Mouse (Mus musculus) MN1 (cell line): Measurements from ENCODE around the gene Dnajc13.

Source experiments
- DNase-seq: peaks from one replicate; pipeline ENCODE4 v3.0.0-alpha.2; 2016; ENCODE audit warnings: low spot score

Dnajc13 gene

DNA sequence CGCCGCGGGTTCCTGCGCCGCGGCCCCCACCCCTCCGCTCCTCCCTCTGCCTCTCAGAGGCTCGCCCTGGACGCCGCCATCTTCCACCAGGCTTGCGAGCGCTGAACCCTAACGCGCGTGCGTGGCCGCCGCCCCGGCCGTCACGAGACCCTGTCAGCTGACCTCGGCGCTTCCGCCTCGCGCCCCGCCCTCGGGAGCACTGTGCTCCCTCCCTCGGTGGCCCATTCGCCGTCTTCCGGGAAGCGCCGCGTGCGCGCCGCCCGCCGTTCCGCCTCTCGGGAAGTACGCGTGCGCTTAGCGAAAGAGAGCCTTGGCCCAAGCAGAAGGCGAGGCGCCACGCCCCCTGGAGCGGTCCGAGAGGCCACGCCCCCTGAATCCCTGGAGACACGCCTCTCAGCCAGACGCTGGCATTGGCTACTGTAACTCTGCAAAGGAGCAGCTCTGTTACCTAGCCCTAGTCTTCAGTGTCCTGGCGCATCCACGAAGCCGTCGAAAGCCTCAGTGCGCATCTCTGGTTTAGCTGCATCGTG, at the start of gene Dnajc13:
TSS of gene Dnajc13 (minus strand) at position 108 of the 530 bp plus-strand sequence.
- peak; percentile 97 for DNase-seq

GRCm38 (mm10) chr9:104306734-104307133, 44.0 kb upstream of the Dnajc13 start:
- peak; percentile 68 for DNase-seq

DNA sequence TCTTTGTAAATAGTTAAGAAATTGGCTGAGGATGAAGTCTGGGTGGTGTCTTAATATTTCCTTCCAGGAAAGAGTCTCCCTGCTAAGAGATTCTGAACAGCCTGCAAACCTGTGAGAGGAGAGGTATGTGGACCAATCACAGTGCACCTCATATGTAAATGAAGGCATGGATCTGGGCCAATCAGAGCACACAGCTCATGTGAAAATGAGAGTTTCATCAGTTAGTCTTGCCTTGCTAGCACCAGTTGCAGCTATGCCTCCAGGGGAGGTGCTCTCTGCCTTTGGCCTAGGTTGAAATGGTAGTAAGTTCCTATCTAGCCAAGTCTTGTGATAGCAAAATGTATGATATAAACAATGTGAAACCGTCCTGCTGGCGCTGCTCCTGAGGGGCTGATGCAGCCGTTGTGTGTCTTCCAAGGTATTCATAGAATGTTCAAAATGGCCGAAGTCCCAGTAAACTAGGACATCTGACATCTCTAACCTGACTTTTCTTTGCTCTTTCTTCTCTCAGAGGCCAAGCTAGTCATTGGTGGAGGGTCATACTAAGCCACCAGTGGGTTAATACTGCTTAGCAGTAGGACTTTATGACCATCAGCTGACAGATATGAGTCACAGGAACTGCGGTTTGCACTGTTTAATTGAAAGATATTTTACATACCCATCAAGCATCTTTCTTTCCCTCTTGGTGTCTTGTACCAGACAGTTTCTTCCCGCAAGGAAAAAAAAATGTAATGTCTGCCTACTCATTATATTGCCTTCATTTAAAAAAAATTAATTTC, 42.8 kb upstream of the Dnajc13 start:
- DNase-seq, result no peak

DNA sequence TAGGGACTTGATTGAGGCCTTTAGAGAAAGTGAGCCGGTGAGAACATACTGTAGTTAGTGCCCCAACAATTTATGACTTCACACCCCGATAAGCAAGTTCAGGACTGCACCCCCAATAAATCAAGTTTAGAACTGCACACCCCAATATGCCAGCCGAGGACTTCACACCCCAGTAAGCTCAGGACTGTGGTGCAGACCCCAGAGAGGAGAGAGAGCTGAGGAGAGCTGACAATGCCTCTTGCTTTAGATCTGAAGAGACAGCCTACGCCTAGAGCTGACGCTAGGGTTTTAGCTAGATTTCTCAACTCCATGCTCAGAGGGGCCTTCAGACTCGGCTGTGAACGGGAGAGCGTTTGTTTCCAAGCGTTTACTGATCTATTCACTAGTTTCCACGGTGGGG, 42.1 kb upstream of the Dnajc13 start:
- no peak for DNase-seq

DNA sequence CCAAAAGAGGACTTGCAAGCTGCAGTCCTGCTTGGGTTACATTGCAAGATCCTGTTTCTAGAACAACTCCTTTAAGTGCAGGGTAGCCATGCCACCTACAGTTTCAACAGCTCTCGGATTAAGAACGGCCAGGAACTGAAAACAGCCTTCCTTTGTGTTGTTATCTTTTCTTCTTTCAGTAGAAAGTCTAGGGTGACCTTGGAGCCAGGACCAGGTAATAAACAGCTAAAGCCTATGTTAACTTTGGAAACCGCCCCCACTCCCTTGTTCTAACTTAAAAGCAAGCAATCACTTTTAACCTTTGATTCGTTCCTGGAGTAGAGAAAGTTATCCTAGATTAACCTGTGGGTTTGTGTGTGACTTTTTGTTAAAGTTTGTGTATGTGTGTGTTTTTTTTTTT, 41.6 kb upstream of the Dnajc13 start:
- no peak for DNase-seq

DNA sequence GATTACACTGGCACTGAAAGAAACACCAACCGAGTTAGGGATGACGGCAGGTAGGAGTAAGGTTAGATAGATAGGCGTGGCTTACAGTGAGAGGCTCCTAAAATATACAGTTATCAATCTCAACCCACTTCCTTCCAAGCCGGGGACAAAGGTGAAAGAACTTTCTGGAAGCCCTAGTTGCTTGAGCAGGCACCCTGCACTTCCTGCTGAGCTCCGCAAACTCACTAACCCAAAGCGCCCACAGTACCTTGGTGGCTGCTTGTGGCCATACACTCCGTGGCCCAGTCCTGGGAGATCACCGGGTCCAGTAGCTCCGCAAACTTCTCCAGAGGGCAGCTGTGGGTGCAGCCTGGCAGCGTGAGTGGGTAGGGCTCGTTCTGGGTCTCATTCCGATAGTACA, 37.8 kb upstream of the Dnajc13 start:
- no peak for DNase-seq

DNA sequence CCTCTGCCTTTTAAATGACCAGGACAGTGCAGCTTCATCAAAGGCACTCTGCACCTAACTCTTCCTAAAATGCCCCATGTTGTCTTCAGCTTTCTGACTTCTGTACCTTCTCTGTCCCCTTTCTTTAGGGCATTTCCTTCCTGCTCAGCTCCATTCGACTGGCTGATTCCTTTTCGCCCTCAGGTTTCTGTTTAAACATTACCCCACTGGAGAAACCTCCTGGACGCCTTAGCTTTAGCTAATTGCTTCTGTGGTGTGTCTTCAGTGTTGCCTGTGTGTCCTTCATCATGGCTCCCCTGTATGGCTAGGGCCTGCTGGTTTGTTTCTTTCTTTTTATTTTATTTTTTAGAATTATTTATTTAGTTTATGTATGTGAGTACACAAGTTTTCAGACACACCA, 34.3 kb upstream of the Dnajc13 start:
- no peak for DNase-seq

DNA sequence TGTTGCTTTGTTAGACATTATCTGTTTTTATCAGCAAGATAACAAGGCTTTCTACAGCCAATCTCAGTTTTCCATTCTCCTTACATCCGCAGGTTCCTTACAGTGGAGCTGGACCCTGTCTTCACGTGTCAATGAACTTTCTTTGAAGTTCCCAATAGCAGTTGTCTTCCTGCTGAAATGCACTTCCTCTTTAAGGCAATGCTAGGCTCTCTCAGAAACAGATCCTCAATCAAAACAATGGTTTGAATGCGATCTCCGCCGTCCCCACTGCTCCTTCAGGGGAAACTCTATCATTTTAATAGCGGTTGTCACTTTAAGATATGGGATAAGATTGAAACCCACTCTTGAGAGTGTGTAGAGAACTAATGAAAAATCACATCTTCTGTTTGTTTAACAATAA, 22.2 kb upstream of the Dnajc13 start:
- no peak for DNase-seq

- DNase-seq, result no peak
These were observed 19.8 kb upstream of the Dnajc13 start for GRCm38 (mm10) chr9:104282536-104282935.

DNA sequence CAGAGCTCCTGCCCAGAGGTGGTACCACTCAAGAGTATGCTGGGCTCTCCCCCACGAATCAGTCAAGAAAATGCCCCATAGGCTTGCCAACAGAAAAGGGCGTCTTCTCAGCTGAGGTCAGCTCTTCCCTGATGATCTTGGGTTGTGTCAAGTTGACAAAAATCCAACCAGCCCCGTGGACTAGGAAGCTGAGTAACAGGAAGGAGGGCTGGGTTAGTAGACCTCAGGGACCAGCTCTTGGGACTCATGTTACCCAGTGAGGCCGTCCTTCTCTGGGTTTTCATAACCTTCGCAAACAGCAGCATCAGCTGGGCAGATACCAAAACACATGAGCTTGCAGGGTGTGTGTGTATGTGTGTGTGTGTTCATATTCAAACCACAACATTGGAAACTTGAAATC, 19.0 kb upstream of the Dnajc13 start:
- DNase-seq, result no peak

GRCm38 (mm10) chr9:104280725-104281495, 18.2 kb upstream of the Dnajc13 start:
- no peak for DNase-seq

- peak; percentile 40 for DNase-seq
These were observed 14.9 kb upstream of the Dnajc13 start for GRCm38 (mm10) chr9:104277528-104278162.

DNA sequence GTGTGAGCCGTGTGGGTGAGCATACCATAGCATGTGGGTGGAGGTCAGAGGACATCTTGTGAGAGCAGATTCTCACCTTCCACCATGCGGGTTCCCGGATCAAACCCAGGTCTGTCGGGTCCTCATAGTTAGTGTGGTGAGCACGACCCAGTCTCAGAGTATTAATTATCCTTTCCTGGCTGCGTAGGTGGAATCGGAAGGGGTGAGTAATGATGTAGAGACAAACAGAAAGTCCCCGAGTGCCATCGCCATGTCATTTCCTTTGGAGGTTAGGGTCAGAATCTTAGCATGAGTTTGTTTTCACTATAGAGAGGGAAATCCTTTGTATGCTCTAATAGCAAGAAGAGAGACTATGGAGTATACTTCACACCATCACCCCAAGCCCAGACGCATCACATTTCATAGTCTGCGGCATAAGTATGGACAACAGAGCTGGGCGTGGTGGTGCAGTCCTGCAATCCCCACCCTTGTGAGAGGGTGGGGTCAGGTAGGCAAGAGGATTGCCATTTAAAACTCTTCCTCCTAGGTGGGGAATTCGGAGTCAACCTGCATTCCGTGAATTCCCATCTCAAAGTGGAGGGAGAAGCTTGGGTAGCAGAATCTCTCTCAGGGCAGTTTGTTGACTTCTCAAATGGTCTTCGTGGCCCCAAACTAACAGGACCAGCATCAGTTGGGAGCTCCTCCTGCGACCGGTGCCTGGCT, 12.5 kb upstream of the Dnajc13 start:
- DNase-seq, result no peak

- DNase-seq, result no peak
These were observed 9.3 kb upstream of the Dnajc13 start for GRCm38 (mm10) chr9:104272057-104272456.

GRCm38 (mm10) chr9:104271642-104272041, 8.9 kb upstream of the Dnajc13 start:
- peak; percentile 11 for DNase-seq

DNA sequence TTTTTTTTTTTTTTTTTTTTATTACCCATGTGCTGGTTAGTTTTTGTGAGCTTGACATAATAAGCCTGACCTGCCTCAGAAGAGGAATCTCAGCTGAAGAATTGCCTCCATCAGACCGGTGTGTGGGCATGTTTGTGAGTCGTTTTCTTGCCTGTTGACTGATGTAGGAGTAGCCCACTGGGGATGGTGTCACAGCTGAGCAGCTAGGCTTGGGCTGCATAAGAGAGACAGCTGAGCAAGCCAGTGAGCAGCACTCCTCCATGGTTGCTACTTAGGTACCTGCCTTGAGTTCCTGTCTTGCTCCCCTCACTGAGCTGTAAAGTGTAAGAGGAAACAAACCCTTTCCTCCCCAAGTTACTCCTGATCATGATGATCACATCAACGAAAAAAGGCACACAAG, 7.2 kb upstream of the Dnajc13 start:
- DNase-seq, result no peak

DNA sequence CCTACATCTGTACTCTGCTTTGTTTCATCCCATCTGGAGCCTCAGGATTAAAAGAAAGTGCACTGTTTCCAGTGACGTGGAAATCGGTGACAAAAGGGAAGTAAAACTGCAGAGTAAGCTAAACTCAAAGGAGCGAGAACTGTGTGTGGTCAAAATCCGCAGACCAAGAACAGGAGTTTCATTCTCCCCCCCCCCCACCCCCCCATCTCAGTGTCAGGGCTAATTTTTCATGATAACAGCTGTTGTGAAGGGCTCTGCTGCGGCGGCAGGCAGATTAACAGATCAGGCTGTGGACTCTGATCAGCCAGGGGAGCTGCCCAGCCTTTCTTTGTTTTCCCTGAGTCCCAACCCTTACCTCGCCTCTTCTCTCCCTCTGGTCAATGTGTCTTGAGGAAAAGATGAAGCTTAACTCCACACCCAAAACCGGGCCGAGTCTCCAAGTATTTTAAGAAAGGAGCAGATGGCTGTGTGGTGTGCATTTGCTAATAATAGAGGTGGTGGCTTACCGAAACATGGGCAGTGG, 6.7 kb upstream of the Dnajc13 start:
- no peak for DNase-seq

DNA sequence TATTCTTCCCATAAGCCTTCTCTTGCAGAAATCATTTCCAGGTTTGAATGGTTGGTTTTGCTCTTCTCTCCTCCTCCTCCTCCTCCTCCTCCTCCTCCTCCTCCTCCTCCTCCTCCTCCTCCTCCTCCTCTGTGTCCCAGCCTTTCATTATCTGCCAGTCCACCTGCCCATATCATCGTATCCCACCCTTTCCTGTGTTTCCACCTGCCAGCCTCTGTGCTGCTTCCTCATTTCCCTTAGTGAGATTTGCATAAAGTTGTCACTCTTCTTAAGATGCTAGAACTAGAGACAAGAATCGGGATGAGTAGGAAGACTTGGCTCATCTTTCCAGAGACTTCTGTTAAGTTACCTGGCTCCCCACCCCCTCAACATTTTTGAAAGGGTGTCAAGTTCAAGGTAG, 1.8 kb upstream of the Dnajc13 start:
- no peak for DNase-seq

- peak; percentile 66 for DNase-seq
These were observed 541 bp downstream of the Dnajc13 start for GRCm38 (mm10) chr9:104262016-104262762.

DNA sequence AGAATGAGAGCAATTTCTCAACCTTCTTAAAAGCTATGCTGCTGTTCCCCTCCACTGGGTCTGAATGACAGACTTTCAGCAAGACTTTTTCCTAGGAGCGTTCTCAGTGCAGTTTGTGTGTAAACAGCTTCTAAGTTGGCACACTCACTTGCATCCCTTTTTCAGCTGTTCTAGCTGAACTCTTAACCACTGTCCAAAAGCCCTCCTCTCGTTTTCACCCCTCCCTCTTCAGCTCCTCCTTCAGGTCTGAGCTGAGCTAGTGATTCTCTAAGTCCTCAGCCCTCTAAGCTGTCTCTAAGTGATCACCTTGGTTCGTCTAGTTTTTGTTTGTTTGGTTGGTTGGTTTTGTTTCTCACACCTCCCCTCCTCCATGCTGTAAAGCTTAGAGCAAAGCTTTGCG, 2.4 kb downstream of the Dnajc13 start:
- no peak for DNase-seq

- DNase-seq, result no peak
These were observed 6.6 kb downstream of the Dnajc13 start for GRCm38 (mm10) chr9:104256085-104256484.
